Mouse (Mus musculus) embryonic facial prominence, embryonic 14.5 days (tissue): Measurements from ENCODE around the gene Nfx1. TPM values are rescaled to one million over a fixed set of nuclear protein-coding genes. Genes with fewer than 3 reads are reported as not detected.

ENCODE experiments used
- ATAC-seq: fragments of 200-750 bp; cut with Nextera tagmentation; 2 replicates; pipeline ENCODE4 v1.8.0; 2017; ENCODE audit warnings: low read depth, moderate number of reproducible peaks, moderate TSS enrichment
- DNase-seq: peaks from one replicate; pipeline ENCODE4 v3.0.0-alpha.2; 2015; ENCODE audit warnings: low spot score
- H3K27ac ChIP-seq: fragments of 300-500 bp; sonication (generic); replicated peaks from 2 replicates; pipeline ENCODE4 v1.5.1; 2014; ENCODE audit warnings: low read depth, mild to moderate bottlenecking, low read length, moderate library complexity
- H3K27me3 ChIP-seq: fragments of 300-500 bp; sonication (generic); replicated peaks from 2 replicates; pipeline ENCODE4 v1.6.1; 2014; ENCODE audit warnings: low read length; ENCODE audit not compliant: control insufficient read depth, insufficient read depth
- H3K36me3 ChIP-seq: fragments of 300-500 bp; sonication (generic); 2 replicates; pipeline ENCODE4 v1.6.1; 2014; ENCODE audit warnings: low read length, mixed read lengths; ENCODE audit not compliant: control insufficient read depth, insufficient read depth
- H3K4me1 ChIP-seq: fragments of 300-500 bp; sonication (generic); 2 replicates; pipeline ENCODE4 v1.6.1; 2014; ENCODE audit warnings: antibody characterized with exemption, low read length; ENCODE audit not compliant: control insufficient read depth, insufficient read depth
- H3K4me2 ChIP-seq: fragments of 300-500 bp; sonication (generic); 2 replicates; pipeline ENCODE4 v1.6.1; 2014; ENCODE audit warnings: low read depth, mild to moderate bottlenecking, low read length, moderate library complexity, mixed read lengths
- H3K4me3 ChIP-seq: fragments of 300-500 bp; sonication (generic); 2 replicates; pipeline ENCODE4 v1.5.1; 2014; ENCODE audit warnings: low read depth, mild to moderate bottlenecking, low read length
- H3K9ac ChIP-seq: fragments of 300-500 bp; sonication (generic); 2 replicates; pipeline ENCODE4 v1.6.1; 2014; ENCODE audit warnings: low read depth, mild to moderate bottlenecking, low read length, moderate library complexity, mixed read lengths
- H3K9me3 ChIP-seq: fragments of 300-500 bp; sonication (generic); 2 replicates; pipeline ENCODE4 v1.6.1; 2016; ENCODE audit warnings: low read length; ENCODE audit not compliant: control insufficient read depth
- WGBS: fragments of 180-500 bp; shearing (Covaris S2); extraction: QIAGEN DNeasy Blood & Tissue Kit; methylation state at CpG from one replicate; pipeline ENCODE4 v1.1.7; 2014; 5-methylcytosine and 5-hydroxymethylcytosine counted together
- polyA plus RNA-seq: library from polyadenylated mRNA; unstranded; fragments of >200 nt; fragmentation: Nextera tagmentation; extraction: Ambion mirVana; gene quantifications from 2 replicates; pipeline ENCODE4 v1.2.1, GENCODE M21; 2014

Nfx1 gene
- polyA plus RNA-seq, 1 experiment from 2014 or later: 78.4 TPM

GRCm38 (mm10) chr4:41056742-41057332 is 86.1 kb downstream of the Nfx1 start:
- no peak overlapping the region for H3K4me3 ChIP-seq
- WGBS: 59% methylated on average over 7 of the region's 7 CpGs
- H3K9me3 ChIP-seq: no peaks in the 10 kb centered on the region
- H3K9ac ChIP-seq: no peak overlapping the region
- no peak overlapping the region for H3K27ac ChIP-seq
- no peak for DNase-seq
- no peak for ATAC-seq
- H3K27me3 ChIP-seq: no peaks in the 10 kb centered on the region
- no peaks in the 10 kb centered on the region for H3K36me3 ChIP-seq
- no peak overlapping the region for H3K4me2 ChIP-seq
- no peaks in the 10 kb centered on the region for H3K4me1 ChIP-seq

- Histone ChIP-seq H3K27ac (no peak overlapping the region), H3K36me3 (no peaks in the 10 kb centered on the region), H3K9ac (no peak overlapping the region), H3K9me3 (no peaks in the 10 kb centered on the region), H3K4me3 (no peak overlapping the region), H3K27me3 (no peaks in the 10 kb centered on the region), H3K4me1 (no peaks in the 10 kb centered on the region), H3K4me2 (no peak overlapping the region)
- 63% methylated on average over 7 of the region's 9 CpGs for WGBS
- no peak for DNase-seq
- no peak for ATAC-seq
Measured at GRCm38 (mm10) chr4:41057361-41057760, 86.7 kb downstream of the Nfx1 start.

- WGBS: 45% methylated on average over 3 of the region's 3 CpGs
- H3K27ac ChIP-seq: no peak overlapping the region
- H3K4me1 ChIP-seq: peaks cover 6% of the 10 kb centered on the region; the same call in 1 of the 2 replicates
- no peak overlapping the region for H3K4me3 ChIP-seq
- no peaks in the 10 kb centered on the region for H3K27me3 ChIP-seq
- DNase-seq: no peak
- H3K9me3 ChIP-seq: no peaks in the 10 kb centered on the region
- H3K36me3 ChIP-seq: no peaks in the 10 kb centered on the region
- H3K4me2 ChIP-seq: no peak overlapping the region
- ATAC-seq: no peak
- no peak overlapping the region for H3K9ac ChIP-seq
Measured at GRCm38 (mm10) chr4:41063351-41063750, 92.6 kb downstream of the Nfx1 start.

GRCm38 (mm10) chr4:41063894-41064673 is 93.4 kb downstream of the Nfx1 start:
- ATAC-seq (peak; percentile 86), DNase-seq (peak; percentile 82)
- Histone ChIP-seq H3K36me3 (no peaks in the 10 kb centered on the region), H3K4me2 (peak overlapping the region; percentile 48), H3K4me1 (peaks cover 6% of the 10 kb centered on the region; the same call in 1 of the 2 replicates), H3K4me3 (peak overlapping the region; percentile 15; the same call in 1 of the 2 replicates), H3K9ac (peak overlapping the region; percentile 40; the same call in 1 of the 2 replicates), H3K9me3 (no peaks in the 10 kb centered on the region), H3K27me3 (no peaks in the 10 kb centered on the region), H3K27ac (peak overlapping the region; percentile 61; the same call in 1 of the 2 replicates)
- 11% methylated on average over 16 of the region's 16 CpGs for WGBS

- Histone ChIP-seq H3K9me3 (no peaks in the 10 kb centered on the region), H3K9ac (no peak overlapping the region), H3K36me3 (no peaks in the 10 kb centered on the region), H3K4me1 (peaks cover 6% of the 10 kb centered on the region; the same call in 1 of the 2 replicates), H3K27ac (peak overlapping the region; percentile 28; the same call in 1 of the 2 replicates), H3K4me3 (no peak overlapping the region), H3K27me3 (no peaks in the 10 kb centered on the region), H3K4me2 (no peak overlapping the region)
- DNase-seq: no peak
- WGBS: 82% methylated on average over 4 of the region's 4 CpGs
- no peak for ATAC-seq
Measured at GRCm38 (mm10) chr4:41065196-41065595, 94.5 kb downstream of the Nfx1 start.

- Histone ChIP-seq H3K36me3 (no peaks in the 10 kb centered on the region), H3K27ac (no peak overlapping the region), H3K4me2 (no peak overlapping the region), H3K4me3 (no peak overlapping the region), H3K9me3 (no peaks in the 10 kb centered on the region), H3K9ac (no peak overlapping the region), H3K4me1 (no peaks in the 10 kb centered on the region), H3K27me3 (no peaks in the 10 kb centered on the region)
- DNase-seq (no peak), ATAC-seq (no peak)
- 61% methylated on average over 14 of the region's 14 CpGs for WGBS
Measured at GRCm38 (mm10) chr4:41071500-41072429, 101.1 kb downstream of the Nfx1 start.

GRCm38 (mm10) chr4:41073008-41073817 is 102.5 kb downstream of the Nfx1 start:
- no peak for DNase-seq
- no peak for ATAC-seq
- no peak overlapping the region for H3K9ac ChIP-seq
- H3K9me3 ChIP-seq: no peaks in the 10 kb centered on the region
- WGBS: 76% methylated on average over 12 of the region's 12 CpGs
- H3K4me2 ChIP-seq: no peak overlapping the region
- H3K4me3 ChIP-seq: no peak overlapping the region
- H3K36me3 ChIP-seq: no peaks in the 10 kb centered on the region
- H3K4me1 ChIP-seq: no peaks in the 10 kb centered on the region
- no peaks in the 10 kb centered on the region for H3K27me3 ChIP-seq
- no peak overlapping the region for H3K27ac ChIP-seq

GRCm38 (mm10) chr4:41074461-41074860 is 103.8 kb downstream of the Nfx1 start:
- no peak overlapping the region for H3K4me3 ChIP-seq
- WGBS: 69% methylated on average over 6 of the region's 6 CpGs
- no peak overlapping the region for H3K27ac ChIP-seq
- H3K36me3 ChIP-seq: no peaks in the 10 kb centered on the region
- ATAC-seq (no peak), DNase-seq (no peak)
- no peak overlapping the region for H3K9ac ChIP-seq
- H3K27me3 ChIP-seq: no peaks in the 10 kb centered on the region
- no peaks in the 10 kb centered on the region for H3K4me1 ChIP-seq
- H3K9me3 ChIP-seq: no peaks in the 10 kb centered on the region
- no peak overlapping the region for H3K4me2 ChIP-seq
